Mouse (Mus musculus) cortical plate, adult 2 months (tissue): ENCODE data around the gene Nt5c3b. TPM values are rescaled to one million over a fixed set of nuclear protein-coding genes. Genes with fewer than 3 reads are reported as not detected.

Experiments
- H3K27ac ChIP-seq: fragments of 200-500 bp; 2 replicates; pipeline ENCODE4 v1.5.1; 2012; ENCODE audit warnings: low read length, control low read depth, inconsistent platforms; ENCODE audit not compliant: insufficient read depth
- H3K4me1 ChIP-seq: fragments of 200-500 bp; 2 replicates; pipeline ENCODE4 v1.6.1; 2011; ENCODE audit warnings: low read length; ENCODE audit not compliant: control insufficient read depth, insufficient read depth
- H3K4me3 ChIP-seq: fragments of 200-500 bp; 2 replicates; pipeline ENCODE4 v1.5.1; 2011; ENCODE audit warnings: mild to moderate bottlenecking, low read length, control low read depth; ENCODE audit not compliant: insufficient read depth
- CTCF ChIP-seq: fragments of 200-500 bp; IDR thresholded peaks from 2 replicates; pipeline ENCODE4 v1.5.1; 2011; ENCODE audit warnings: mild to moderate bottlenecking, control low read depth, low read length; ENCODE audit not compliant: insufficient read depth; ENCODE audit errors: extremely low read depth
- POLR2A ChIP-seq: fragments of 200-500 bp; IDR thresholded peaks from 2 replicates; pipeline ENCODE4 v1.6.1; 2011; ENCODE audit warnings: mild to moderate bottlenecking, low read length, control low read depth; ENCODE audit not compliant: insufficient read depth; ENCODE audit errors: extremely low read depth
- polyA plus RNA-seq: library from polyadenylated mRNA; depleted of rRNA; stranded (reverse); fragments of >200 nt; gene quantifications from 2 replicates; pipeline ENCODE4 v1.2.3, GENCODE M21; 2012

The Nt5c3b gene
- polyA plus RNA-seq, 1 experiment: 70.9 TPM

DNA sequence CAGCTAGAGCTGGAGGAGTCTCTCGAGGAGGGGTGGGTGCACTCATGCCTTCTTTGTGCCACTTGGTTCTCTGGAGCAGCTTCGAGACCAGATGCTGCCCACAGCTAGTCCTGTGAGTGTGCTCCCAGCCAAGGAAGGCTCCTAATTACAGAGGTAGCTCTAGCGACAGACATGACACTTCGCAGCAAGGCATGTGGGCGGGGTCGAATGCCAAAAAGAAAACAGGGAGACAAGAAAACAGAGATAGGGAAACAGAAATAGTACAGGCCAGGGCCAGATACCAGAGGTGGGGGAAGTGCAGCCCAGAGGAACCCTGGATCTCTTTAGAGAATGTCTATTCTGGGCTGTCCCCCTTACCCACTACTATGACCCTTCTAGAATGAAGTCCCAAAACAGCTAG is 39.4 kb downstream of the Nt5c3b start:
- TF ChIP-seq CTCF (no peak), POLR2A (no peak)
- H3K4me1 ChIP-seq: no peaks in the 10 kb centered on the region
- no peak overlapping the region for H3K27ac ChIP-seq
- no peak overlapping the region for H3K4me3 ChIP-seq

DNA sequence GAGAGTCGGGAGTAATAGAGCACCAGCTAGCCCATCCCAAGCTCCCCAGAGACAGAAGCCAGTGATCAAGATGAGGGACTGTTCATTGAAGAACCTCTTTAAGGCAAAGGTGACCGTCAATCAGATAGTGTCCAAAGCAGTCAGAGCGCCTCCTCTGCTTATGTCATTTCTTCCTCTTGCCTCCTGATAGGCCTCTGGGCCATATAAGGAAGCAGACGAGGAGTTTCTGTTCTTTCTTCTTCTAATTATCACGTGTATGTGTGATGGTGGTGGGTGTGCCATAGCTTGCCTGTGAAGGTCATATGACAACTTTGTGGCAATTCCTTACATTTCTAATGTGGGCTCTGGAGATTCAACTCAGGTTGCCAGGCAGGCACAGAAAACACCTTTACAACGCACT is 40.8 kb downstream of the Nt5c3b start:
- TF ChIP-seq CTCF (no peak), POLR2A (no peak)
- Histone ChIP-seq H3K4me1 (peaks cover 2% of the 10 kb centered on the region; the same call in 1 of the 2 replicates), H3K27ac (no peak overlapping the region), H3K4me3 (no peak overlapping the region)

- Histone ChIP-seq H3K4me1 (peaks cover 5% of the 10 kb centered on the region; the same call in 1 of the 2 replicates), H3K27ac (no peak overlapping the region), H3K4me3 (no peak overlapping the region)
- TF ChIP-seq POLR2A: no peak
- TF ChIP-seq CTCF: no peak
Measured at GRCm38 (mm10) chr11:100399727-100400538, 41.7 kb downstream of the Nt5c3b start.

DNA sequence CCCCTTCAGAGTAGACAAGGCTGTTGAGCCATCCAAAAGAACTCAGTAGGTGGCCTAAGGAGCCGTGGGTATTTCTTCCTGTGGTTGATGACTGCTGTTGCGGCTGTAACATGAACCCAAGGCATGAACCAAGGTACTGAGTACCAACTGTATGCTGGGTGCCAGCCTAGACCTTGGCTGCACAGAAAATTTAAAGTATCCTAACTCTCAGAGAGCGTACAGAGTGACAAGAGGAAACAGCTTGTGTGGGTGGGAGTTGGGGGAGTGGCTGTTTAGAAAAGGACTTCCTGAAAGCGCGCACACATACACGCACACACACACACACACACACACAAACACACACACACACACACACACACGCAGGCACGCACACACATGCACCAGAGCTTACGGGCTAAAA is 42.3 kb downstream of the Nt5c3b start:
- TF ChIP-seq POLR2A (no peak), CTCF (no peak)
- H3K4me1 ChIP-seq: peaks cover 6% of the 10 kb centered on the region; the same call in 1 of the 2 replicates
- no peak overlapping the region for H3K27ac ChIP-seq
- H3K4me3 ChIP-seq: no peak overlapping the region

DNA sequence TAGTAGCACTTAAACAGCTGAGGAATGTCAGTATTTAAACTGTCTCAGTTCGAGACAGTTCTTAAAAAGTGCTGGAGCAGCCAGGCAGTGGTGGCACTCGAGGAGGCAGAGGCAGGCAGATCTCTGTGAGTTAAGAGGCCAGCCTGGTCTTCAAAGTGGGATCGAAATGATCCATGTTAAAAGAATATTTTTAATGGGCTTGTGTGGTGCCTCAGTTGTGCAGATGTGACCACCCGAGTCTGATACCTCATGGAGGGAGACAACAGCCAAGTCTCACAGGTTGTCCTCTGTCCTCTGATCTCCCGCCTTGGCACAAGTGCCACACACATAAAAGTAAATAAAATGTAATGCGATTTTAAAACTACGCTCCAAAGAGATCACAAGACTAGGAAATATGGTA is 43.1 kb downstream of the Nt5c3b start:
- peaks cover 7% of the 10 kb centered on the region for H3K4me1 ChIP-seq
- TF ChIP-seq POLR2A (no peak), CTCF (no peak)
- no peak overlapping the region; the same call in 1 of the 2 replicates for H3K4me3 ChIP-seq
- H3K27ac ChIP-seq: no peak overlapping the region

DNA sequence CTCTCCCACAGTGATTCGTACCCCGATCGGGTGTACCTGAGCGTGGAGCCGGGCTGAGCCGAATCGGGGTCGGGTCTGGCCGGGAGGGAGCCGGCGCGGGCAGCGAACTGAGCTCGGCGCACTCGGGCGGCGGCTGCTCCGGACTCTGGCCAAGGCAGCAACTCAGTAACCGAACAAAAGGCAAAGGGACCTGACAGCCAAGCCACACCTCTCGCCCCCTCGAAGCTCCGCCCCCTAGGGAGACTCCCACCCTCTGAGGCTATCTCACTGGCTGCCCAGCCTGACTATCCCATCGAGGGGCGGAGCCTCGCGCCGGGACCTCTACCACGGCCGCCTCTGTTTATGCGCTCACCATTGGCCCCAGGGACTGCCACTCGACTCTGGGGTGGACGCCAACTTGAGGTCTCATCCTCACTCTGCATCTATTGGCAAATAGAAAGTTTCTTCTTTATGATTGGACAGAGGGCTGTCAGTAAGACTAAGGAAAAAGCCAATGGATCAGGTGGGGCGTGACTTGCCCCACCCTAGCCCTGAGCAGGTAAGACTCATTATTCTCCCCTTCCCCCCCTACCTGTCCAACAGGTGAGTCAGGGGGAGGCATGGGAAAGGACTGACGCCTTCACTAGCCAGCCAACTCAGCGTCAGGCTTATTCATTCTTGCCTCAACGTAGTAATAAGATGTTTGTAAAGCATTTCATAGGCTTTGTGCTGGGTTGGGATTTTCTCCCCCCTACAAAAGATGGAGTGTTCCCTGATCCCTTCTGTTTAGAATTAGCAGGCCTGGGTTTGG is 43.8 kb downstream of the Nt5c3b start, which contains the start of gene Jup:
Gene Jup, minus strand, starts transcription at position 164 of the 790 bp plus-strand sequence.
- Histone ChIP-seq H3K4me1 (peaks cover 9% of the 10 kb centered on the region), H3K27ac (peak within 1 kb of the TSS; percentile 67), H3K4me3 (peak within 1 kb of the TSS; percentile 56)
- TF ChIP-seq POLR2A (peak; percentile 93), CTCF (no peak)

GRCm38 (mm10) chr11:100396886-100397599 is 44.6 kb downstream of the Nt5c3b start:
- peak overlapping the region; percentile 56 for H3K4me3 ChIP-seq
- no peak for TF ChIP-seq CTCF
- TF ChIP-seq POLR2A: no peak
- peaks cover 9% of the 10 kb centered on the region for H3K4me1 ChIP-seq

DNA sequence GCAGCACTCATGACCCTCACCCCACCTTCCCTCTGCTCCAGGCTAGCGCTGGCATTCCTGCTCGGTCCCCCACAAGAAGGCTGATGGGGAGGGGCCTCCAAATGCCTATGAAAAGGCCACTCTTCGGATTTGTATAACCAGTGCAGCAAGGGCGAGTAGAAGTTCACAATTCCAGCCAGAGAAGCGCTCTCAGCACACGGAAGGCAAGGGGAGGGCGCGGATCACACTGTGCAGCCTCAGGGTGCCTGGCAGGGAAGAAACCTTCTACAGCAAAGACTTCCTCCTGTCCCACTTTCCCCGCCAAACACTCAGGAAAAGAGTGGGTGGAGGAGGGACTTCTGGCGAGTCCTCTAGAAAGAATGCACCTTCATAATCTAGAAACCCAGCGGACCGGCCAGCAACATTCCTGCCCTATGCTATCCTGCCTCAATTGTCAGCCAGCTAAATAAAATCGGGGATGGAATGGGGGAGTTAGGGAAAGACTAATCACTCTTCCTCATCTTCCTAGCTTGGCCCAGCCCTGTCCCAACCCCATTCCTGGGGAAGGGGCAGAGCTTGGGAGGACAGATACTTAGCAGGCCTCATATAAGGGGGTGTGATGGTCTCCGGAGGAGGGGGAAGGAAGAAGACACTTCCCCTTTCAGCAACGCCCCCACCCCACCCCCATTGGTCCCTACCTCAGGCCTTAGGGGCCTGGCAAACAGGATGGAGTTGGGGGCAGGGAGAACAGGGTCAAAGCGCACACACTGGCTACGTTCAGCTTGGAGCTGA is 45.6 kb downstream of the Nt5c3b start:
- peaks cover 9% of the 10 kb centered on the region for H3K4me1 ChIP-seq
- TF ChIP-seq POLR2A: 0 out of 2 replicates have a peak, but pooled peaks have one; percentile 23
- TF ChIP-seq CTCF: 0 out of 2 replicates have a peak, but pooled peaks have one; percentile 3
- H3K27ac ChIP-seq: 0 out of 2 replicates have a peak overlapping the region, but pooled peaks have one; percentile 67
- peak overlapping the region; percentile 56 for H3K4me3 ChIP-seq

More at GRCm38 (mm10) chr11:100396886-100397599, 44.6 kb downstream of the Nt5c3b start:
- peak overlapping the region; percentile 67 for H3K27ac ChIP-seq
